Mouse (Mus musculus) liver, postnatal 0 days (tissue): ENCODE results near the gene Cdca8. TPM values are rescaled to one million over a fixed set of nuclear protein-coding genes. Genes with fewer than 3 reads are reported as not detected.

Experiments
- ATAC-seq: fragments of 200-750 bp; cut with Nextera tagmentation; 2 replicates; pipeline ENCODE4 v1.8.0; 2017; ENCODE audit warnings: mild to moderate bottlenecking, moderate library complexity
- DNase-seq: peaks from one replicate; pipeline ENCODE4 v3.0.0-alpha.2; 2016
- H3K27ac ChIP-seq: fragments of 300-500 bp; sonication (generic); 2 replicates; pipeline ENCODE4 v1.5.1; 2014; ENCODE audit warnings: antibody characterized with exemption, moderate library complexity, mild to moderate bottlenecking, low read depth
- H3K27me3 ChIP-seq: fragments of 300-500 bp; sonication (generic); 2 replicates; pipeline ENCODE4 v1.6.1; 2014; ENCODE audit warnings: low read length, control low read depth, mixed read lengths; ENCODE audit not compliant: insufficient read depth
- H3K36me3 ChIP-seq: fragments of 300-500 bp; sonication (generic); replicated peaks from 2 replicates; pipeline ENCODE4 v1.6.1; 2014; ENCODE audit warnings: mild to moderate bottlenecking, control low read depth, low read length, moderate library complexity, mixed read lengths; ENCODE audit not compliant: insufficient read depth
- H3K4me1 ChIP-seq: fragments of 300-500 bp; sonication (generic); 2 replicates; pipeline ENCODE4 v1.6.1; 2014; ENCODE audit warnings: antibody characterized with exemption, mild to moderate bottlenecking, control low read depth; ENCODE audit not compliant: insufficient read depth
- H3K4me2 ChIP-seq: fragments of 300-500 bp; sonication (generic); 2 replicates; pipeline ENCODE4 v1.6.1; 2014; ENCODE audit warnings: low read depth, mild to moderate bottlenecking, low read length, moderate library complexity, mixed read lengths
- H3K4me3 ChIP-seq: fragments of 300-500 bp; sonication (generic); 2 replicates; pipeline ENCODE4 v1.5.1; 2014; ENCODE audit warnings: low read depth, low read length
- H3K9ac ChIP-seq: fragments of 300-500 bp; sonication (generic); replicated peaks from 2 replicates; pipeline ENCODE4 v1.6.1; 2014; ENCODE audit warnings: mild to moderate bottlenecking, moderate library complexity
- H3K9me3 ChIP-seq: fragments of 300-500 bp; sonication (generic); 2 replicates; pipeline ENCODE4 v1.6.1; 2016; ENCODE audit warnings: mild to moderate bottlenecking, control low read depth, low read length, mixed read lengths
- CTCF ChIP-seq: sonication (generic); IDR thresholded peaks from 2 replicates; pipeline ENCODE4 v1.5.1; 2016; ENCODE audit warnings: antibody characterized with exemption, low read depth
- EP300 ChIP-seq: IDR thresholded peaks from 2 replicates; pipeline ENCODE4 v1.6.1; 2016; ENCODE audit warnings: antibody characterized with exemption, low read depth, mild to moderate bottlenecking
- whole genome bisulfite sequencing: fragments of 180-500 bp; shearing (Covaris S2); extraction: QIAGEN DNeasy Blood & Tissue Kit; methylation state at CpG from one replicate; pipeline ENCODE4 v1.1.7; 2014; ENCODE audit not compliant: insufficient replicate concordance; 5-methylcytosine and 5-hydroxymethylcytosine counted together
- polyA plus RNA-seq: library from polyadenylated mRNA; unstranded; fragments of >200 nt; fragmentation: Nextera tagmentation; extraction: Ambion mirVana; gene quantifications from 2 replicates; pipeline ENCODE4 v1.2.1, GENCODE M21; 2015

Cdca8 gene
- polyA plus RNA-seq, 1 experiment from 2014 or later = 56.3 TPM

DNA sequence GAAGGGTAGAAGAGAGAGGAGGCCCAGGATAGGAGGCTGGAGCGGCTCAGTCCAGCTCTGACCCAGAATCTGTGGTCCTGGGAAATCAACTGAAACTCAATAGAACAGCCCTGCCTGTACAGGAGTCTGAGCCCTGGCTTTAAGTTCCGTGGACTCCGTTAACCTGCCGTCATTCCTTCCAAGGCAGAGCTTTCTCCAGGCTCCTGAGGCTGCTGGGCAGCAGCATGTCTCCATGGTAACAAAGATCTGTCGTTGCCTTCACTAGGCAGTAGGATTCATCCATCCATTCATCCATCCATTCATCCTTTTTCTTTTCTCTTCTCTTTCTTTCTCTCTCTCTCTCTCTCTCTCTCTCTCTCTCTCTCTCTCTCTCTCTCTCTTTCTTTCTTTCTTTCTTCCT lies 31.6 kb upstream of the Cdca8 start:
- no peaks in the 10 kb centered on the region for H3K9me3 ChIP-seq
- 58% methylated on average over 5 of the region's 5 CpGs for WGBS
- no peaks in the 10 kb centered on the region for H3K36me3 ChIP-seq
- no peak overlapping the region for H3K27ac ChIP-seq
- H3K27me3 ChIP-seq = no peaks in the 10 kb centered on the region
- no peak overlapping the region for H3K4me2 ChIP-seq
- TF ChIP-seq EP300 = no peak
- TF ChIP-seq CTCF = no peak
- ATAC-seq (no peak), DNase-seq (no peak)
- H3K9ac ChIP-seq = no peak overlapping the region
- H3K4me1 ChIP-seq = no peaks in the 10 kb centered on the region
- no peak overlapping the region for H3K4me3 ChIP-seq

DNA sequence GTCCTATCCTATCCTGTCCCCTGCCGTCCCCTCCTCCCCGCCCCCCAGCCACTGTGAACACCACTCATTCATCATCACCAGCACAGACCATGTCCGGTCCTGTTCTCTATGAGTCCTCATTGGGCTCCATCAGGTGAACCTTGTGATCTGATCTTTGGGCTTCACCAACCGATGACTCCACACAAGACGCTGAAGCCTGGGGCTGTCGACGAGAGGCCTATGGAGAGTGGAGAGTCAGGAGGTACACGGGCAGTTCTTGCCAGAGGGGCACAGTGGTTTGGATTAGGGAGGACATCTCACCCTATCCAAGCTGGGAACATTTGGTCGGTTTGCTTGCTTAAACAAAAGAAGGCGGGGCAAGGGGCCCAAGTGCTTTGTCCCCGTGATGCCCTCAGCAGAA lies 31.1 kb upstream of the Cdca8 start:
- DNase-seq = no peak
- Histone ChIP-seq H3K27me3 (no peaks in the 10 kb centered on the region), H3K4me1 (no peaks in the 10 kb centered on the region), H3K9me3 (no peaks in the 10 kb centered on the region), H3K9ac (no peak overlapping the region), H3K36me3 (no peaks in the 10 kb centered on the region), H3K4me2 (no peak overlapping the region), H3K4me3 (no peak overlapping the region), H3K27ac (no peak overlapping the region)
- 63% methylated on average over 11 of the region's 11 CpGs for WGBS
- TF ChIP-seq EP300 = no peak
- no peak for TF ChIP-seq CTCF
- ATAC-seq = no peak

GRCm38 (mm10) chr4:124969219-124969848 lies 30.2 kb upstream of the Cdca8 start:
- no peak for TF ChIP-seq CTCF
- no peak for TF ChIP-seq EP300
- H3K4me3 ChIP-seq = no peak overlapping the region

GRCm38 (mm10) chr4:124968711-124969110 lies 29.6 kb upstream of the Cdca8 start:
- Histone ChIP-seq H3K4me1 (no peaks in the 10 kb centered on the region), H3K4me3 (no peak overlapping the region), H3K27me3 (no peaks in the 10 kb centered on the region), H3K9me3 (no peaks in the 10 kb centered on the region), H3K27ac (no peak overlapping the region), H3K36me3 (no peaks in the 10 kb centered on the region), H3K4me2 (no peak overlapping the region), H3K9ac (no peak overlapping the region)
- DNase-seq (no peak), ATAC-seq (no peak)
- no peak for TF ChIP-seq EP300
- TF ChIP-seq CTCF = no peak
- WGBS = 60% methylated on average over 6 of the region's 6 CpGs

More at GRCm38 (mm10) chr4:124969219-124969848, 30.2 kb upstream of the Cdca8 start:
- H3K4me2 ChIP-seq = no peak overlapping the region
- 58% methylated on average over 7 of the region's 7 CpGs for WGBS
- no peaks in the 10 kb centered on the region for H3K9me3 ChIP-seq
- H3K27me3 ChIP-seq = no peaks in the 10 kb centered on the region
- no peak overlapping the region for H3K27ac ChIP-seq
- H3K9ac ChIP-seq = no peak overlapping the region
- ATAC-seq = no peak
- no peaks in the 10 kb centered on the region for H3K4me1 ChIP-seq
- H3K36me3 ChIP-seq = no peaks in the 10 kb centered on the region
- DNase-seq = no peak

DNA sequence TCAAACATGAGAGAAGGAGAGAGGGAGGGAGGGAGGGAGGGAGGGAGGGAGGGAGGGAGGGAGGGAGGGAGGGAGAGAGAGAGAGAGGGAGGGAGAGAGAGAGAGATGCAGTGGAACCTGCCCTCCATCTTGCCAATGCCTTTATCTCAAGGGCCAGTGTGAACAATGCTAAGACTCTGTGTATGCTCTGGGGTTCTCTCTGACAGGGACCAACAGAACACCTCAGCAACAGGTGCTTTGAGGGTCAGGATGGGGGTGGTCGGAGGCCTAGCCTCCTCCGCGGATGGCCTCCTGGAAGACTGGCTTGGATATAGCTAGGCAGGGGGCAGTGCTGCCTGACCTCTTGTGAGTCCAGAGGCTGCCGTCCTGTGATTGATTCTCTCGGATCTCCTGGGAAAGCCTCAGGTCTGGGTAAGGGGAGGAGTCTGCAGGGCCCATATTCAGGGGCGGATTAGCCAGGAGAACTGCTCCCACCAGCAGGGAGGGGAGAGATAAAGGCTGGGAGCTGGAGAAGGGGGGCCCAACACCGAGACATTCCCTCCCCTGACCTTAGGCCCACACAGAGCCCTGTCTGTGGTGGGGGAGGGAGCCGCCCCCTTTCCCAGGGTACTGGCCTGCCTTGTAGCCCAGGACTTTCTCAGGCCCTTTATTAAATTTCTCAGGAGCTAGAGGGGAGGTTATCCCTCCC lies 25.9 kb upstream of the Cdca8 start:
- WGBS = 42% methylated on average over 8 of the region's 8 CpGs
- DNase-seq (no peak), ATAC-seq (no peak)
- H3K27me3 ChIP-seq = no peaks in the 10 kb centered on the region
- no peaks in the 10 kb centered on the region for H3K4me1 ChIP-seq
- H3K4me2 ChIP-seq = no peak overlapping the region
- TF ChIP-seq CTCF (no peak), EP300 (no peak)
- H3K9me3 ChIP-seq = no peaks in the 10 kb centered on the region
- no peak overlapping the region for H3K27ac ChIP-seq
- no peaks in the 10 kb centered on the region for H3K36me3 ChIP-seq
- no peak overlapping the region for H3K9ac ChIP-seq
- no peak overlapping the region for H3K4me3 ChIP-seq

- TF ChIP-seq CTCF (no peak), EP300 (no peak)
- Histone ChIP-seq H3K27ac (no peak overlapping the region), H3K9me3 (no peaks in the 10 kb centered on the region), H3K4me2 (no peak overlapping the region), H3K9ac (no peak overlapping the region), H3K4me1 (no peaks in the 10 kb centered on the region), H3K27me3 (no peaks in the 10 kb centered on the region), H3K36me3 (no peaks in the 10 kb centered on the region), H3K4me3 (no peak overlapping the region)
- 55% methylated on average over 11 of the region's 11 CpGs for WGBS
- DNase-seq (no peak), ATAC-seq (no peak)
Measured at GRCm38 (mm10) chr4:124962576-124962975, 23.5 kb upstream of the Cdca8 start.
